Mouse (Mus musculus) midbrain, postnatal 0 days (tissue): ENCODE results near the gene Tspan18. TPM values are rescaled to one million over a fixed set of nuclear protein-coding genes. Genes with fewer than 3 reads are reported as not detected.

Experiments used
- ATAC-seq: fragments of 200-750 bp; cut with Nextera tagmentation; 2 replicates; pipeline ENCODE4 v1.8.0; 2017; ENCODE audit warnings: moderate number of reproducible peaks, mild to moderate bottlenecking, moderate TSS enrichment, moderate library complexity; ENCODE audit not compliant: low FRiP score
- DNase-seq: peaks from one replicate; pipeline ENCODE4 v3.0.0-alpha.2; 2015; ENCODE audit warnings: low spot score
- H3K27ac ChIP-seq: fragments of 300-500 bp; sonication (generic); 2 replicates; pipeline ENCODE4 v1.5.1; 2014; ENCODE audit warnings: low read depth, mild to moderate bottlenecking, low read length, mixed read lengths
- H3K27me3 ChIP-seq: fragments of 300-500 bp; sonication (generic); 2 replicates; pipeline ENCODE4 v1.6.1; 2014; ENCODE audit warnings: low read length, control low read depth, mixed read lengths; ENCODE audit not compliant: insufficient read depth
- H3K36me3 ChIP-seq: fragments of 300-500 bp; sonication (generic); 2 replicates; pipeline ENCODE4 v1.6.1; 2014; ENCODE audit warnings: low read length, control low read depth, mixed read lengths; ENCODE audit not compliant: insufficient read depth
- H3K4me1 ChIP-seq: fragments of 300-500 bp; sonication (generic); 2 replicates; pipeline ENCODE4 v1.6.1; 2014; ENCODE audit warnings: mild to moderate bottlenecking, control low read depth, antibody characterized with exemption, low read length, mixed read lengths; ENCODE audit not compliant: insufficient read depth
- H3K4me2 ChIP-seq: fragments of 300-500 bp; sonication (generic); 2 replicates; pipeline ENCODE4 v1.6.1; 2014; ENCODE audit warnings: low read depth, mild to moderate bottlenecking, low read length, mixed read lengths; ENCODE audit not compliant: poor library complexity, severe bottlenecking
- H3K4me3 ChIP-seq: fragments of 300-500 bp; sonication (generic); 2 replicates; pipeline ENCODE4 v1.5.1; 2014; ENCODE audit warnings: low read depth, mild to moderate bottlenecking, low read length, moderate library complexity
- H3K9ac ChIP-seq: fragments of 300-500 bp; sonication (generic); replicated peaks from 2 replicates; pipeline ENCODE4 v1.6.1; 2014; ENCODE audit warnings: mild to moderate bottlenecking, low read length, moderate library complexity, mixed read lengths; ENCODE audit not compliant: poor library complexity, severe bottlenecking
- H3K9me3 ChIP-seq: fragments of 300-500 bp; sonication (generic); 2 replicates; pipeline ENCODE4 v1.6.1; 2016; ENCODE audit warnings: low read length, control low read depth
- CTCF ChIP-seq: IDR thresholded peaks from 2 replicates; pipeline ENCODE4 v1.5.1; 2016; ENCODE audit warnings: antibody characterized with exemption, mild to moderate bottlenecking
- WGBS: fragments of 180-500 bp; shearing (Covaris S2); extraction: QIAGEN DNeasy Blood & Tissue Kit; methylation state at CpG from one replicate; pipeline ENCODE4 v1.1.7; 2014; 5-methylcytosine and 5-hydroxymethylcytosine counted together
- polyA plus RNA-seq: library from polyadenylated mRNA; unstranded; fragments of >200 nt; fragmentation: Nextera tagmentation; extraction: Ambion mirVana; gene quantifications from 2 replicates; pipeline ENCODE4 v1.2.1, GENCODE M21; 2015
- total RNA-seq: library from RNA; depleted of rRNA; stranded (reverse); fragments of >200 nt; gene quantifications from 2 replicates; pipeline ENCODE4 v1.2.3, GENCODE M21; 2014

Gene Tspan18
- total and polyA plus RNA-seq, 2 experiments from 2014 or later: 16.5 to 19.8 TPM

- Histone ChIP-seq H3K36me3 (no peaks in the 10 kb centered on the region), H3K4me3 (no peak overlapping the region), H3K4me2 (no peak overlapping the region), H3K4me1 (no peaks in the 10 kb centered on the region), H3K27me3 (no peaks in the 10 kb centered on the region), H3K9ac (no peak overlapping the region), H3K27ac (no peak overlapping the region), H3K9me3 (no peaks in the 10 kb centered on the region)
- DNase-seq: no peak
- no peak for TF ChIP-seq CTCF
- ATAC-seq: no peak
- 79% methylated on average over 8 of the region's 8 CpGs for WGBS
Observed at GRCm38 (mm10) chr2:93321946-93322345, 12.4 kb downstream of the Tspan18 start.

DNA sequence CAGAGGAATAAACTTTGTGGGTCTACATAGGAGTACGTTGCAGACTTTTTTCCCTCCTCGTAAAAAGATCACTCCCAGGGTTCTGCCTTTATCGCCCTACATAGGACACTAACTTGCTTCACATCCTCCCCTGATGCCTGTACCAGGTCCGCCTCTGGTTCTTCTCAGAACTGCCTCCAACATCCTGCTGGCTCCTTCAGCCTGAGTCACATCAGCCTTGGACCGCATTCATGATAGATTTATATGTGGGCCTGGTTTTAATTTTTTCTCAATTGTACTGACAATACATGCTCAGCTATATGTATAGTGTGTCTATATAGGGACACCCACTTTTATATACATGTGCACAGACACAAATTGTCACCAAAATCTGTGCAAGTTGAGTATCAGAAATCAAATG lies 14.0 kb downstream of the Tspan18 start:
- Histone ChIP-seq H3K9ac (no peak overlapping the region), H3K9me3 (no peaks in the 10 kb centered on the region), H3K27ac (no peak overlapping the region), H3K4me2 (no peak overlapping the region), H3K36me3 (no peaks in the 10 kb centered on the region), H3K4me1 (no peaks in the 10 kb centered on the region), H3K4me3 (no peak overlapping the region), H3K27me3 (no peaks in the 10 kb centered on the region)
- no peak for TF ChIP-seq CTCF
- DNase-seq (no peak), ATAC-seq (no peak)
- WGBS: 88% methylated on average over 5 of the region's 5 CpGs

DNA sequence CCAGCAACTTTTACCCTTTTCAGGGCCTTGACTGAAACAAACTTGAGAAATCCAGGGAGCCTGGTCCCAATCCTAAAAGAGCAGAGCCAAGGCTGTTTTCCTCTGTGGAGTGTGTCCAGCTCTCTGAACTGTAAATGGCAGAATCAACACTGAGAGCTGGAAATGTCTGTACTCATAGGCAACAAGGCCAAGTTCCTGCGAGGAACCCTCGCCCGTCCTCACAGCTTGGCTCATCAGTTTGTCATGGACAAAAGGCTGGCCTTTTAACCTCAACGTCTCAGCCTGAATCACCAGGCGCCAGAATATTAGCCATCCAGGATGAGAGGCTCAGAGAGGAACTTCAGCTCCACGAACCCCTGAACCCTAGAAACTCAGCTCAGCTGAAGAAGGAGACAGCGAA lies 14.7 kb downstream of the Tspan18 start:
- no peak for DNase-seq
- Histone ChIP-seq H3K27me3 (no peaks in the 10 kb centered on the region), H3K36me3 (no peaks in the 10 kb centered on the region), H3K4me3 (no peak overlapping the region), H3K4me1 (0 out of 2 replicates have a peak, but pooled peaks cover 4% of the 10 kb centered on the region), H3K4me2 (no peak overlapping the region), H3K9me3 (no peaks in the 10 kb centered on the region), H3K9ac (no peak overlapping the region), H3K27ac (no peak overlapping the region)
- no peak for ATAC-seq
- no peak for TF ChIP-seq CTCF
- 44% methylated on average over 7 of the region's 7 CpGs for WGBS

- DNase-seq: no peak
- 64% methylated on average over 21 of the region's 21 CpGs for WGBS
Observed at GRCm38 (mm10) chr2:93318781-93319349, 15.4 kb downstream of the Tspan18 start.

DNA sequence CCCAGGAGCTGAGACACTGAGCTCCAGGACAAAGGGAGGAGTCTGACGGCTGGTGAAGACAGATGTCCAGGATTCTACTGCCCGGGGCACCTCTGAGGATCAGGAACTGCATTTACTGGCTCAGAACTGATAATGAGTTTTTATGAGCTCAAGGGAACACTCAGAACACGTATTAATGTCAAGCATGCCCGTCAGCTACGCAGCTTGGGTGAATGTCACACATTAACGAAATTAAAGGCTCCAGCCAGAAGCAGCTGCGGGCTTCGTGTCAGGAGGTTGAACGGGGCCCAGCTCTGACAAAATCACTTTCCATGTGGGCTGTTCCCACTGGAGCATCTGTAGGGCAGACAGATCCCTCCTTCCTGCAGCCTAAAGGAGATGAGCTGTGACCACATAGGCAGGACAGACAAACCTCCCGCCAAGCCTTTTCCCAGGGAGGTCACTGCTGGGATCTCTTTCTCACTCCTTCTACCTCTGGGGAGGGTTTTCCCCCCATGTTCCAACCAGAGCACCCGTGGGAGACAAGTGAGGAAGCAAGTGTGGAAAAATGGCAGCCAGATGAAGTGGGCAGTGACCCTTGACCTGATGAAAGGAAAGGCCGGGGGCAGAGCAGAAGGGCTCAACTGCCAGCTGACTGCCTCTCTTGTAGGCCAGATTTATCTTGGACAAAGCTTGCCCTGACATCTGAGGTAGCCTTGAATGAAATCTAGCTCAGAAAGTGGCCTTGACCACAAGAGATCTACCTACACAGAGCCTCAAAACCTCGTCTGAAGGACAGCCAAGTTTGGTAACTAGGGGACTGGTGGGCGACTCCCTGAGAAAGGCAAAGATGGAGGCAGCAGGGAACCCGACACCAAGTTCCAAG lies 20.3 kb downstream of the Tspan18 start:
- no peaks in the 10 kb centered on the region for H3K36me3 ChIP-seq
- TF ChIP-seq CTCF: no peak
- no peak overlapping the region for H3K4me3 ChIP-seq
- H3K9me3 ChIP-seq: no peaks in the 10 kb centered on the region
- H3K27ac ChIP-seq: no peak overlapping the region
- H3K4me2 ChIP-seq: no peak overlapping the region
- H3K27me3 ChIP-seq: no peaks in the 10 kb centered on the region
- peak; percentile 51 for DNase-seq
- 29% methylated on average over 15 of the region's 15 CpGs for WGBS
- ATAC-seq: no peak
- no peak overlapping the region for H3K9ac ChIP-seq
- peaks cover 9% of the 10 kb centered on the region; the same call in 1 of the 2 replicates for H3K4me1 ChIP-seq

More at GRCm38 (mm10) chr2:93318781-93319349, 15.4 kb downstream of the Tspan18 start:
- H3K9ac ChIP-seq: no peak overlapping the region
- H3K27ac ChIP-seq: no peak overlapping the region
- no peaks in the 10 kb centered on the region for H3K27me3 ChIP-seq
- H3K4me3 ChIP-seq: no peak overlapping the region
- peaks cover 9% of the 10 kb centered on the region; the same call in 1 of the 2 replicates for H3K4me1 ChIP-seq
- no peak overlapping the region for H3K4me2 ChIP-seq
- ATAC-seq: no peak
- TF ChIP-seq CTCF: no peak
- H3K36me3 ChIP-seq: no peaks in the 10 kb centered on the region
- no peaks in the 10 kb centered on the region for H3K9me3 ChIP-seq

DNA sequence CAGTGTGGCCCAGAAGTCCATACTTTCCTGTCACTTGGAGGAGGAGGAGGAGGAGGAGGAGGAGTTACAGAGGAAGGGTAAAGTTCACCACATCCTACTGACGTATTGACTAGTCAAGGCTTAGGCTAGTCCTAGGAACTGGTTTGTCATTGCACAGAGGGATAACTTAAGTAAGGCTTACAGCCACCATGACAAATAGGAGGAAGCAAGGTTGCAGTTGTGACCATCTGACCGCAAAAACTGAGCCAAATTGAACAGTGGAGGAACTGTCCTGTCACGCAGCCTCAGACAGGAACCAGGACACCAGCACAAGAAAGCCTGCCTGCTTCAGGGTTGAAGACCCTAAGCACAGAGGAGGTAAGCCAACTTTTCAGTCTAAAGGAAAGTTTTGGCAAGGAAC lies 21.8 kb downstream of the Tspan18 start:
- TF ChIP-seq CTCF: no peak
- 90% methylated on average over 3 of the region's 3 CpGs for WGBS
- H3K4me2 ChIP-seq: no peak overlapping the region
- no peaks in the 10 kb centered on the region for H3K36me3 ChIP-seq
- H3K4me3 ChIP-seq: no peak overlapping the region
- no peak overlapping the region for H3K9ac ChIP-seq
- DNase-seq: no peak
- no peaks in the 10 kb centered on the region for H3K9me3 ChIP-seq
- H3K4me1 ChIP-seq: peaks cover 9% of the 10 kb centered on the region; the same call in 1 of the 2 replicates
- no peak for ATAC-seq
- H3K27me3 ChIP-seq: no peaks in the 10 kb centered on the region
- H3K27ac ChIP-seq: no peak overlapping the region
